Mouse (Mus musculus): ENCODE results near the gene Ttll5.

DNA sequence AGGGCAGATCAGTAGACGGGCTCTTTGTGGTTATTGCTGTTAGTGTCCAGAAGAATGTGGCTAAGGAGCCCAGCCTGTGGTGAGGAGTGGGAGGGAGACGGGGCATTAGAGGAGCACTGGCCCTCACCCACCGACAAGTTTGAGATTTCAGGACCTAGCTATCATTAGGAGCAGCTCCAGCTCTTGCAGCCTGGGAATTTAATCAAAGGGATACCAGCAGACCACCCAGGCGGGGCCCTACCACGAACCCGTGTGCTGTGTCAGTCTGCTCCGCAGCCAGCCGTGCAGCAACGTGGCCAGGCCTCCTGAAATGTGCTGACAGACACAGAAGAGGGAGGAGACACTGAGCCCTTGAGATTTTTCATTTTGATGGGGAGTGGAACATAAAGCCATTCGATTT, 119.0 kb downstream of the Ttll5 start:
- TF ChIP-seq CTCF (IDR thresholded peaks at IDR 0.05 in 2 of 3, conservative IDR thresholded peaks at IDR 0.05 in 1 of 3; ENCODE audit: control insufficient read depth in 1 of 3, insufficient read depth in 1 of 3, low read depth in 2 of 3, low read length in 3 of 3, poor library complexity in 1 of 3, severe bottlenecking in 1 of 3) (no peak), POLR2A (IDR thresholded peaks at IDR 0.05; ENCODE audit: control insufficient read depth in 1 of 2, insufficient read depth in 1 of 2, low read depth in 1 of 2, low read length in 2 of 2, poor library complexity in 1 of 2) (no peak), USF2 (IDR thresholded peaks at IDR 0.05; ENCODE audit: borderline replicate concordance in 1 of 2, insufficient read depth in 1 of 2, low read depth in 1 of 2, low read length in 2 of 2) (no peak), GATA1 (IDR thresholded peaks at IDR 0.05; ENCODE audit: low read depth, low read length) (no peak), NRF1 (IDR thresholded peaks at IDR 0.05; ENCODE audit: insufficient read depth, low read depth, low read length, poor library complexity, severe bottlenecking) (no peak), EP300 (IDR thresholded peaks at IDR 0.05; ENCODE audit: low read depth in 1 of 2, low read length in 2 of 2) (no peak), E2F4 (IDR thresholded peaks at IDR 0.05; ENCODE audit: borderline replicate concordance, low read depth, low read length) (no peak), CHD2 (IDR thresholded peaks at IDR 0.05; ENCODE audit: low read length) (no peak), ZMIZ1 (IDR thresholded peaks at IDR 0.05; ENCODE audit: low read depth, low read length) (no peak), MAX (IDR thresholded peaks at IDR 0.05; ENCODE audit: low read length) (no peak), POLR2AphosphoS2 (IDR thresholded peaks at IDR 0.05; ENCODE audit: low read length) (no peak), ZC3H11A (IDR thresholded peaks at IDR 0.05; ENCODE audit: low read depth, low read length) (no peak), UBTF (IDR thresholded peaks at IDR 0.05; ENCODE audit: borderline replicate concordance, insufficient read depth, low read depth, low read length) (no peak)
